Mouse (Mus musculus): ENCODE results near the gene Pabpc5.

The Pabpc5 gene

DNA sequence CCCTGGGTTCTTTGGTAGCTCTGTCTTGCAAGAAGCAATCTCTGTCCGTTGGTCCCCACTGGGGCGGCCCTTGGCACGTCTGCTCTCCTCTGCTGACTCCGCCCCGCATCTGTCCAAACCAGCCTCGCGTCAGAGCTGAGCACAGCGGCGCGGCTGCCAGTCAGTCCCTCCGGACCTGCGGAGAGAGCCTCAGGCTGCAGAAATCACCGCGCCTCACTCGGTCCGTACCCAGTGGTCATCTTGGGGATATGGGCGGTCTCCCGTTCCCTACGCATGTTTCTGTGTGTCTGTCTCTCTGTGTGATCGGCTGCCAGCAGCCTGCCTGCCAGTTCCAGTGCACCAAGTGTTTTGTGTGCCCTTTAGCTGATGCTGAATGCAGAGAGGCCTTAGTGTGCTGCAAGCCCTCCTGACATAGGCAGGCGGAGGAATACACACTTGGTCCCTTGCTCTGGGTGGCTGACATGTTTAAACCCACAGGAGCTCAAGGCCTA is at the start of gene Pabpc5:
Pabpc5 (plus strand) TSS at position 116 of the 491 bp plus-strand sequence.
- DNase-seq (ENCODE audit: low read depth, low spot score), result peak; percentile 90

DNA sequence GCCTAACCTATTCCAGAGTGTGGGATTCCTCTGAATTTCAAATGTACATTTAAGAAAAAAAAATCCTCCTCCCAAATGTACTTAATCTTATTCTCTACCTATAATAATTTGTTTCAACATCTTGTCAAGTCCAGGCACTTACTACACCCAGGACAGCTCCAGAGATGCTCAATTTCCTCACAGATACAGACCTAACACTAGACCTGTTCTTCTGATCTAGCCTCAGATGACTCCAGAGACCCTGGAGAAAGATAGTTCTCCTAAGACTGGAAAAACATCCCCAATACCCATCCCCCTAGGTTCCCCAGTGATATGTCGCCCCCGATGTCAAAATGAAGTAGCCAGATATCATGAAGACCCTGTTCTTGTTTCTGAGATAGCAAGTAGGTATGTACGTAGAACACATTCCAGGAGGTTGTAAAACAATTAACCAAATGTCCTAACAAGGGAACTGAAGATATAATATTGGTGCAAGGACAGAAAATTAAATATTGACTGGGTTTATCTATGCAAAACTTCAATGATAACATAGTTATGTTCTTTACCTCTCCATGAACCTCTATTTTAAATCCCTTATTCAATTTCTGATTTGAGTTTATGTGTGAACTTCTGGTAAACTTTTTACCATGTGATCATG is 39.9 kb upstream of the Pabpc5 start:
- DNase-seq (ENCODE audit: low read depth, low spot score), result no peak

DNA sequence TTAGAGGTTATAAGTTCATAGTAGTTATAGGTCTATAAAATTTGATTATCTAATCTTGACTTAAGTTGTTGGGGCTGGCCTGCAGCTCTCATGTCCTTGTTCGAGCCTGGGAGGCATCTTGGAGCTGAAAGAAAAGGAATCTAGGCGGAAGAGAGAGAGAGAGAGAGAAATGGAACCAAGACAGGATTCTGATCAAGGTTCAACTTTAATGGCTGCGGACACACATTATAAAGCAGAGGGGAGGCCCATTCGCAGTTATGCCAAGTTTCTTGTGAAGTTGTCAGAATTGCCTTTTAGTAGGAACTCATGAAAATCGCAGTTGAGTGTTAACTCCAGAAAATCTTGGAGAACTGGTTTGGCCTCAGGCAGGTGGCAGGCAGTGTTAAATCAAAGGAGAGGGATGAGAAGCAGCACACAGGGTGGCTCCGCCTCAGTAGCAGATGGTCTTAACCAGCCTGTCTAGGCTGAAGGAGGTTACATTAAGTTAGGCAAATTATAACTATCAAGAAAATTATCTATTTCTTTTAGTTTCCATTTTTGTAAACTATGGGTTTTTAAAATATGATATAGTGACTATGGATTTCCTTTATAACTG is 38.6 kb upstream of the Pabpc5 start:
- no peak for DNase-seq (ENCODE audit: low read depth, low spot score)

DNA sequence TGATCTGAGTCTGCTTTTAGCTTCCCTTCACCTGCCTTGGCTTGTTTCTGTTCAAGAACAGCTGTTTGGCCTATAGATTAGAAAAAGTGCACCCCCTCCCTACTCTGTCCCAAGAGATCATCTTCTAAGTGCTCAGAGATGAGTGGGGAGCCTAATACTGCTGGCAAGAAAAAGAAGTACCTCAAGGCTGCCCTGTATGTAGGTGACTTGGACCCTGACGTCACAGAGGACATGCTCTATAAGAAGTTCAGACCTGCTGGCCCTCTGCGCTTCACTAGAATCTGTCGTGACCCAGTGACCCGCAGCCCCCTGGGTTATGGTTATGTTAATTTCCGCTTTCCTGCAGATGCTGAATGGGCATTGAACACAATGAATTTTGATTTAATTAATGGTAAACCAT is 856 bp downstream of the Pabpc5 start:
- no peak for DNase-seq (ENCODE audit: low read depth, low spot score)

All from brain, adult 2 months (tissue).